Mouse (Mus musculus) CH12.LX (cell line): Measurements from ENCODE around the gene Klf14. TPM values are rescaled to one million over a fixed set of nuclear protein-coding genes. Genes with fewer than 3 reads are reported as not detected.

ENCODE experiments used
- DNase-seq: peaks from one replicate; pipeline ENCODE4 v3.0.0-alpha.2; 2013; ENCODE audit errors: extremely low read depth
- H3K27ac ChIP-seq: 2 replicates; pipeline ENCODE4 v1.5.1; 2012; ENCODE audit warnings: low read depth, mild to moderate bottlenecking, control low read depth, moderate library complexity; ENCODE audit not compliant: insufficient read depth
- H3K27me3 ChIP-seq: replicated peaks from 2 replicates; pipeline ENCODE3; 2012; ENCODE audit warnings: inconsistent platforms
- H3K36me3 ChIP-seq, 2 experiments: replicated peaks in 1 of 2; 2 replicates each; pipeline versions ENCODE3 to v1.6.1; 2012; ENCODE audit warnings: inconsistent platforms in 1 of 2, low read length in 1 of 2, mild to moderate bottlenecking in 1 of 2, mixed read lengths in 1 of 2, moderate library complexity in 1 of 2; ENCODE audit not compliant: control insufficient read depth in 1 of 2, insufficient read depth in 1 of 2
- H3K4me1 ChIP-seq, 2 experiments: 2 replicates each; pipeline ENCODE4 v1.6.1; 2012; ENCODE audit warnings: inconsistent platforms in 1 of 2, moderate library complexity in 1 of 2; ENCODE audit not compliant: insufficient read depth in 2 of 2, control insufficient read depth in 1 of 2
- H3K4me2 ChIP-seq: 2 replicates; pipeline ENCODE4 v1.6.1; 2012; ENCODE audit warnings: low read depth, mild to moderate bottlenecking, control low read depth; ENCODE audit not compliant: poor library complexity, insufficient read depth, severe bottlenecking
- H3K4me3 ChIP-seq, 3 experiments: fragments of 150-350 bp in 1 of 3; sonication (generic) in 1 of 3; replicated peaks in 1 of 3; 2 replicates each; pipeline versions ENCODE3 to v1.5.1; 2011 to 2012; ENCODE audit warnings: low read depth in 2 of 3, low read length in 2 of 3, mild to moderate bottlenecking in 2 of 3, moderate library complexity in 2 of 3, control low read depth in 1 of 3, improper control_type of control experiment in 1 of 3, inconsistent platforms in 1 of 3, mixed read lengths in 1 of 3; ENCODE audit not compliant: poor library complexity in 1 of 3
- H3K79me2 ChIP-seq: replicated peaks from 2 replicates; pipeline ENCODE4 v1.6.1; 2012; ENCODE audit warnings: mild to moderate bottlenecking, moderate library complexity; ENCODE audit not compliant: control insufficient read depth, poor library complexity, insufficient read depth, severe bottlenecking; ENCODE audit errors: extremely low read depth
- H3K9ac ChIP-seq: 2 replicates; pipeline ENCODE4 v1.6.1; 2012; ENCODE audit warnings: low read depth, mild to moderate bottlenecking, control low read depth, moderate library complexity; ENCODE audit not compliant: insufficient read depth
- H3K9me3 ChIP-seq: replicated peaks from 2 replicates; pipeline ENCODE3; 2012; ENCODE audit warnings: low read length, inconsistent platforms, mixed read lengths
- CTCF ChIP-seq, 2 experiments: IDR thresholded peaks in 1 of 2; conservative IDR thresholded peaks in 1 of 2; 2 replicates each; pipeline ENCODE4 v1.5.1; 2011 to 2012; ENCODE audit warnings: low read depth in 2 of 2, low read length in 2 of 2, improper control_type of control experiment in 1 of 2, inconsistent platforms in 1 of 2, mild to moderate bottlenecking in 1 of 2, moderate library complexity in 1 of 2
- ETS1 ChIP-seq: conservative IDR thresholded peaks from 2 replicates; pipeline ENCODE4 v1.6.1; 2012; ENCODE audit warnings: low read depth, mild to moderate bottlenecking, inconsistent platforms, low read length, improper control_type of control experiment, moderate library complexity
- HCFC1 ChIP-seq: IDR thresholded peaks from 2 replicates; pipeline ENCODE4 v1.6.1; 2012; ENCODE audit warnings: low read depth, mild to moderate bottlenecking, inconsistent platforms, low read length, improper control_type of control experiment
- IRF4 ChIP-seq: IDR thresholded peaks from 2 replicates; pipeline ENCODE4 v1.6.1; 2014; ENCODE audit warnings: low read depth, mild to moderate bottlenecking, inconsistent platforms, low read length, improper control_type of control experiment
- MAFK ChIP-seq: IDR thresholded peaks from 2 replicates; pipeline ENCODE4 v1.6.1; 2011; ENCODE audit warnings: low read length, improper control_type of control experiment; ENCODE audit not compliant: insufficient replicate concordance
- MAX ChIP-seq: IDR thresholded peaks from 2 replicates; pipeline ENCODE4 v1.6.1; 2011; ENCODE audit warnings: low read length, improper control_type of control experiment
- MAZ ChIP-seq: IDR thresholded peaks from 2 replicates; pipeline ENCODE4 v1.6.1; 2012; ENCODE audit warnings: low read depth, mild to moderate bottlenecking, inconsistent platforms, low read length, improper control_type of control experiment, moderate library complexity
- MEF2A ChIP-seq: IDR thresholded peaks from 2 replicates; pipeline ENCODE4 v1.6.1; 2014; ENCODE audit warnings: low read depth, mild to moderate bottlenecking, inconsistent platforms, low read length, improper control_type of control experiment, borderline replicate concordance
- MXI1 ChIP-seq: IDR thresholded peaks from 2 replicates; pipeline ENCODE4 v1.6.1; 2011; ENCODE audit warnings: mild to moderate bottlenecking, low read depth, low read length, improper control_type of control experiment
- MYC ChIP-seq: IDR thresholded peaks from 2 replicates; pipeline ENCODE4 v1.6.1; 2011; ENCODE audit warnings: low read depth, mild to moderate bottlenecking, improper control_type of control experiment, low read length
- POLR2A ChIP-seq: IDR thresholded peaks from 2 replicates; pipeline ENCODE4 v1.6.1; 2011; ENCODE audit warnings: low read depth, mild to moderate bottlenecking, improper control_type of control experiment, low read length
- RAD21 ChIP-seq: IDR thresholded peaks from 2 replicates; pipeline ENCODE4 v1.6.1; 2011; ENCODE audit warnings: low read depth, mild to moderate bottlenecking, low read length, improper control_type of control experiment, moderate library complexity
- USF2 ChIP-seq: conservative IDR thresholded peaks from 2 replicates; pipeline ENCODE4 v1.6.1; 2011; ENCODE audit warnings: low read depth, low read length, improper control_type of control experiment
- ZKSCAN1 ChIP-seq: IDR thresholded peaks from 2 replicates; pipeline ENCODE4 v1.6.1; 2012; ENCODE audit warnings: low read depth, inconsistent platforms, low read length, improper control_type of control experiment, borderline replicate concordance
- dilution Hi-C: fragments of 300-500 bp; cut with MboI; formaldehyde crosslinking; loops from 2 replicates; pipeline ENCODE4 v1.14.3; 2020; ENCODE audit warnings: low sequenced_read_pairs; ENCODE audit not compliant: extremely low pct_unique_long_range_greater_than_20kb, extremely low pct_ligation_motif_present
- in situ Hi-C: fragments of 300-500 bp; cut with MboI; formaldehyde crosslinking; loops from 3 replicates; pipeline ENCODE4 v1.14.3; 2019; ENCODE audit warnings: low sequenced_read_pairs, low pct_ligation_motif_present, low pct_unique_long_range_greater_than_20kb, mixed read lengths
- polyA plus RNA-seq: library from polyadenylated mRNA; unstranded; fragments of >175 nt; gene quantifications from 2 replicates; pipeline ENCODE4 v1.2.1, GENCODE M21; 2012; ENCODE audit warnings: low read depth; ENCODE audit not compliant: insufficient read length
- total RNA-seq, 2 experiments: library from RNA; depleted of rRNA; stranded (reverse); fragments of 300-350 nt in 1 of 2; fragments of >200 nt in 1 of 2; gene quantifications; 2 replicates each; pipeline ENCODE4 v1.2.3; 2012 to 2014

The Klf14 gene
- total and polyA plus RNA-seq, 3 experiments = not detected

DNA sequence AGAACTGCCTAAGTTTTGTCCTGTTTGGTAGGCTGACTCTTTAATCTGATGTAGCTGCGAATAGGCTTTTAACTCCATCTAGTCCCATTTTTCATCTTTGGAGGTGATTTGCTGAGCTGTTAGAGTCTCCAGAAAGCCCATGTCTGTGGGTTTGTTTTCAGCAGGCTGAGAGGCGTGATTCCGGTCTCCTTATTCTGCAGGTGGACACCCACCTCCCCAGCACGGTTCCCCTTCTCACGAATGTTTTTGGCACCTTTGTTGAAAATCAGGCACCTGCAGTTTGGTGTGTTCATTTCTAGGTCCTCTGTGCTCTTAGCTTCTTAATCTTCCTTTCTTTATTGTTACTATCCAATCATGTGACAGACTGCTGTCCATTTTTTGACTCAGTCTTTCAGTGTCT, 27.5 kb upstream of the Klf14 start:
- Histone ChIP-seq H3K4me2 (no peak overlapping the region), H3K27ac (no peak overlapping the region), H3K4me1 (no peaks in the 10 kb centered on the region; a peak in 1 of 4 replicates), H3K9ac (no peak overlapping the region), H3K4me3 (no peak overlapping the region), H3K9me3 (peaks cover 3% of the 10 kb centered on the region), H3K79me2 (no peaks in the 10 kb centered on the region), H3K36me3 (no peaks in the 10 kb centered on the region), H3K27me3 (no peaks in the 10 kb centered on the region)
- dilution Hi-C loops = no loop called here
- DNase-seq = no peak
- no peak for TF ChIP-seq ZKSCAN1
- no peak for TF ChIP-seq RAD21
- TF ChIP-seq CTCF (conservative IDR thresholded peaks at IDR 0.05 in 1 of 2, IDR thresholded peaks at IDR 0.05 in 1 of 2; ENCODE audit: low read depth in 2 of 2, low read length in 2 of 2) = no peak
- TF ChIP-seq HCFC1 = no peak
- TF ChIP-seq MXI1 = no peak
- no peak for TF ChIP-seq MAZ
- no peak for TF ChIP-seq MEF2A
- no peak for TF ChIP-seq MAFK
- no peak for TF ChIP-seq ETS1
- TF ChIP-seq MYC = no peak
- TF ChIP-seq USF2 = no peak
- in situ Hi-C loops = loop anchor here (10.0 to 25.0 kb wide), 2 partner anchors 462 to 574 kb away; partner anchors contain the start of gene Klhdc10

DNA sequence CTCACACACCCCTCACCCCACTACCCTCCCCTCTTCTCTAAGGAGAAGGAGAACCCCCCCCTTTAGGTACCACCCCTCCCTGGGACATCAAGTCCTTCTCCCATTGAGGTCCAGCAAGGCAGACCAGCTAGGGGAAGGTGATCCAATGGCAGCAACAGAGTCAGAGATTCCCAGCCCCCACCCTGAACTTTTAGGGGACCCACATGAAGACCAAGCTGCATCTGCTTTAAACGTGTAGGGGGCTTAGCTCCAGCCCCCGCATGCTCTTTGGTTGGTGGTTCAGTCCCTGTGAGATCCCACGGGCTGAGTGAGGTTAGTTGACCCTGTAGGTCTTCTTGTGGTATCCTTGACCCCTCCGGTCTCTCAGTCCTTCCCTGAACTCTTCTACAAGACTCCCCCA, 24.1 kb upstream of the Klf14 start:
- TF ChIP-seq MAX = no peak
- TF ChIP-seq POLR2A = no peak
- no peak for TF ChIP-seq IRF4
- TF ChIP-seq, all 38 proteins: peak for 0
- H3K4me2 ChIP-seq = no peak overlapping the region; the same call in 1 of the 2 replicates
- no peak for DNase-seq
- H3K36me3 ChIP-seq = no peaks in the 10 kb centered on the region
- no peak overlapping the region for H3K4me3 ChIP-seq
- H3K4me1 ChIP-seq = no peaks in the 10 kb centered on the region; a peak in 1 of 4 replicates
- no peak overlapping the region for H3K9ac ChIP-seq
- H3K27ac ChIP-seq = no peak overlapping the region
- H3K79me2 ChIP-seq = no peaks in the 10 kb centered on the region
- no peaks in the 10 kb centered on the region for H3K9me3 ChIP-seq
- in situ Hi-C loops (loop anchor here (10.0 to 25.0 kb wide), 2 partner anchors 458 to 571 kb away; partner anchors contain the start of gene Klhdc10), dilution Hi-C loops (no loop called here)
- H3K27me3 ChIP-seq = peaks cover 2% of the 10 kb centered on the region
